Mouse (Mus musculus) stomach, postnatal 0 days (tissue): ENCODE measurements around the gene Aaas. TPM values are rescaled to one million over a fixed set of nuclear protein-coding genes. Genes with fewer than 3 reads are reported as not detected.

Experiments
- ATAC-seq: fragments of 200-750 bp; cut with Nextera tagmentation; 2 replicates; pipeline ENCODE4 v1.8.0; 2017; ENCODE audit not compliant: low FRiP score, low TSS enrichment
- DNase-seq: peaks from one replicate; pipeline ENCODE4 v3.0.0-alpha.2; 2016; ENCODE audit warnings: low spot score
- H3K27ac ChIP-seq: fragments of 300-500 bp; sonication (generic); replicated peaks from 2 replicates; pipeline ENCODE4 v1.5.1; 2014; ENCODE audit warnings: mild to moderate bottlenecking, control low read depth
- H3K27me3 ChIP-seq: fragments of 300-500 bp; sonication (generic); 2 replicates; pipeline ENCODE4 v1.6.1; 2014; ENCODE audit warnings: low read length; ENCODE audit not compliant: control insufficient read depth, insufficient read depth
- H3K36me3 ChIP-seq: fragments of 300-500 bp; sonication (generic); 2 replicates; pipeline ENCODE4 v1.6.1; 2014; ENCODE audit warnings: low read length, mixed read lengths; ENCODE audit not compliant: control insufficient read depth, insufficient read depth
- H3K4me1 ChIP-seq: fragments of 300-500 bp; sonication (generic); replicated peaks from 2 replicates; pipeline ENCODE4 v1.6.1; 2014; ENCODE audit warnings: antibody characterized with exemption; ENCODE audit not compliant: control insufficient read depth, insufficient read depth
- H3K4me2 ChIP-seq: fragments of 300-500 bp; sonication (generic); replicated peaks from 2 replicates; pipeline ENCODE4 v1.6.1; 2014; ENCODE audit warnings: low read depth, mild to moderate bottlenecking, control low read depth, moderate library complexity
- H3K4me3 ChIP-seq: fragments of 300-500 bp; sonication (generic); 2 replicates; pipeline ENCODE4 v1.5.1; 2014; ENCODE audit warnings: low read depth, low read length, control low read depth
- H3K9ac ChIP-seq: fragments of 300-500 bp; sonication (generic); 2 replicates; pipeline ENCODE4 v1.6.1; 2014; ENCODE audit warnings: mild to moderate bottlenecking, low read length, control low read depth, mixed read lengths
- H3K9me3 ChIP-seq: fragments of 300-500 bp; sonication (generic); 2 replicates; pipeline ENCODE4 v1.6.1; 2016; ENCODE audit warnings: low read length; ENCODE audit not compliant: control insufficient read depth
- CTCF ChIP-seq: IDR thresholded peaks from 2 replicates; pipeline ENCODE4 v1.5.1; 2016; ENCODE audit warnings: antibody characterized with exemption, low read depth, mild to moderate bottlenecking, moderate library complexity
- EP300 ChIP-seq: optimal IDR thresholded peaks from 2 replicates; pipeline ENCODE3; 2016; ENCODE audit warnings: antibody characterized with exemption
- WGBS: fragments of 180-500 bp; shearing (Covaris S2); extraction: QIAGEN DNeasy Blood & Tissue Kit; methylation state at CpG from one replicate; pipeline ENCODE4 v1.1.7; 2014; 5-methylcytosine and 5-hydroxymethylcytosine counted together
- polyA plus RNA-seq: library from polyadenylated mRNA; unstranded; fragments of >200 nt; fragmentation: Nextera tagmentation; extraction: Ambion mirVana; gene quantifications from 2 replicates; pipeline ENCODE4 v1.2.1, GENCODE M21; 2015

Gene Aaas
- polyA plus RNA-seq, 1 experiment from 2014 or later: 21.7 TPM

- Histone ChIP-seq H3K27ac (peak overlapping the region; percentile 73), H3K4me2 (peak overlapping the region; percentile 88), H3K27me3 (no peaks in the 10 kb centered on the region), H3K9ac (peak overlapping the region; percentile 73), H3K36me3 (no peaks in the 10 kb centered on the region), H3K9me3 (no peaks in the 10 kb centered on the region), H3K4me3 (peak overlapping the region; percentile 48), H3K4me1 (peaks cover 3% of the 10 kb centered on the region; the same call in 1 of the 2 replicates)
- peak; percentile 51 for DNase-seq
- peak; percentile 55 for ATAC-seq
- TF ChIP-seq CTCF (no peak), EP300 (no peak)
- WGBS: 11% methylated on average over 38 of the region's 38 CpGs
These were observed 5.4 kb upstream of the Aaas start for GRCm38 (mm10) chr15:102355871-102356441.

- DNase-seq (peak; percentile 78), ATAC-seq (peak; percentile 55)
- peak overlapping the region; percentile 88 for H3K4me2 ChIP-seq
- peak overlapping the region; percentile 48 for H3K4me3 ChIP-seq
- H3K36me3 ChIP-seq: no peaks in the 10 kb centered on the region
- WGBS: 1% methylated on average over 45 of the region's 49 CpGs
- H3K27ac ChIP-seq: peak overlapping the region; percentile 73
- peak overlapping the region; percentile 73 for H3K9ac ChIP-seq
- no peaks in the 10 kb centered on the region for H3K9me3 ChIP-seq
- no peaks in the 10 kb centered on the region for H3K27me3 ChIP-seq
- H3K4me1 ChIP-seq: peaks cover 3% of the 10 kb centered on the region; the same call in 1 of the 2 replicates
- TF ChIP-seq EP300 (no peak), CTCF (peak; percentile 60)
These were observed 4.7 kb upstream of the Aaas start for GRCm38 (mm10) chr15:102355134-102355870.

GRCm38 (mm10) chr15:102353986-102354385 lies 3.4 kb upstream of the Aaas start:
- H3K4me3 ChIP-seq: no peak overlapping the region
- H3K36me3 ChIP-seq: no peaks in the 10 kb centered on the region
- TF ChIP-seq CTCF (peak; percentile 43), EP300 (no peak)
- no peak overlapping the region for H3K27ac ChIP-seq
- H3K4me2 ChIP-seq: no peak overlapping the region
- H3K4me1 ChIP-seq: peaks cover 3% of the 10 kb centered on the region; the same call in 1 of the 2 replicates
- no peak for ATAC-seq
- no peaks in the 10 kb centered on the region for H3K27me3 ChIP-seq
- H3K9me3 ChIP-seq: no peaks in the 10 kb centered on the region
- WGBS: 77% methylated on average over 2 of the region's 2 CpGs
- no peak for DNase-seq
- no peak overlapping the region for H3K9ac ChIP-seq

GRCm38 (mm10) chr15:102352177-102352576 lies 1.6 kb upstream of the Aaas start:
- ATAC-seq: no peak
- Histone ChIP-seq H3K27ac (no peak overlapping the region), H3K4me2 (no peak overlapping the region), H3K4me1 (no peaks in the 10 kb centered on the region; the same call in 1 of the 2 replicates), H3K4me3 (no peak overlapping the region), H3K9me3 (no peaks in the 10 kb centered on the region), H3K27me3 (no peaks in the 10 kb centered on the region), H3K36me3 (no peaks in the 10 kb centered on the region), H3K9ac (no peak overlapping the region)
- 56% methylated on average over 2 of the region's 2 CpGs for WGBS
- DNase-seq: no peak
- TF ChIP-seq CTCF (peak; percentile 59), EP300 (no peak)

- Histone ChIP-seq H3K4me2 (peak overlapping the region; percentile 56), H3K27me3 (no peaks in the 10 kb centered on the region), H3K9ac (peak overlapping the region; percentile 58), H3K27ac (peak overlapping the region; percentile 67), H3K36me3 (0 out of 2 replicates have a peak, but pooled peaks cover 2% of the 10 kb centered on the region), H3K4me1 (no peaks in the 10 kb centered on the region; the same call in 1 of the 2 replicates), H3K9me3 (no peaks in the 10 kb centered on the region), H3K4me3 (peak overlapping the region; percentile 69)
- ATAC-seq: peak; percentile 8
- no peak for DNase-seq
- WGBS: 5% methylated on average over 11 of the region's 11 CpGs
- TF ChIP-seq EP300 (no peak), CTCF (no peak)
These were observed 346 bp upstream of the Aaas start for GRCm38 (mm10) chr15:102350942-102351291.

- H3K9me3 ChIP-seq: no peaks in the 10 kb centered on the region
- 55% methylated on average over 4 of the region's 4 CpGs for WGBS
- H3K36me3 ChIP-seq: 0 out of 2 replicates have a peak, but pooled peaks cover 2% of the 10 kb centered on the region
- no peaks in the 10 kb centered on the region for H3K27me3 ChIP-seq
- H3K4me1 ChIP-seq: no peaks in the 10 kb centered on the region; the same call in 1 of the 2 replicates
- ATAC-seq (peak; percentile 59), DNase-seq (peak; percentile 82)
- TF ChIP-seq EP300 (no peak), CTCF (no peak)
- no peak overlapping the region for H3K4me3 ChIP-seq
- H3K27ac ChIP-seq: no peak overlapping the region
- no peak overlapping the region for H3K4me2 ChIP-seq
- no peak overlapping the region for H3K9ac ChIP-seq
These were observed 4.1 kb downstream of the Aaas start for GRCm38 (mm10) chr15:102346444-102346843.
